Mouse (Mus musculus) liver, postnatal 0 days (tissue): ENCODE results near the gene Avp. TPM values are rescaled to one million over a fixed set of nuclear protein-coding genes. Genes with fewer than 3 reads are reported as not detected.

Experiments used
- ATAC-seq: fragments of 200-750 bp; cut with Nextera tagmentation; 2 replicates; pipeline ENCODE4 v1.8.0; 2017; ENCODE audit warnings: mild to moderate bottlenecking, moderate library complexity
- DNase-seq: peaks from one replicate; pipeline ENCODE4 v3.0.0-alpha.2; 2016
- H3K27ac ChIP-seq: fragments of 300-500 bp; sonication (generic); 2 replicates; pipeline ENCODE4 v1.5.1; 2014; ENCODE audit warnings: antibody characterized with exemption, moderate library complexity, mild to moderate bottlenecking, low read depth
- H3K27me3 ChIP-seq: fragments of 300-500 bp; sonication (generic); 2 replicates; pipeline ENCODE4 v1.6.1; 2014; ENCODE audit warnings: low read length, control low read depth, mixed read lengths; ENCODE audit not compliant: insufficient read depth
- H3K36me3 ChIP-seq: fragments of 300-500 bp; sonication (generic); replicated peaks from 2 replicates; pipeline ENCODE4 v1.6.1; 2014; ENCODE audit warnings: mild to moderate bottlenecking, control low read depth, low read length, moderate library complexity, mixed read lengths; ENCODE audit not compliant: insufficient read depth
- H3K4me1 ChIP-seq: fragments of 300-500 bp; sonication (generic); 2 replicates; pipeline ENCODE4 v1.6.1; 2014; ENCODE audit warnings: antibody characterized with exemption, mild to moderate bottlenecking, control low read depth; ENCODE audit not compliant: insufficient read depth
- H3K4me2 ChIP-seq: fragments of 300-500 bp; sonication (generic); 2 replicates; pipeline ENCODE4 v1.6.1; 2014; ENCODE audit warnings: low read depth, mild to moderate bottlenecking, low read length, moderate library complexity, mixed read lengths
- H3K4me3 ChIP-seq: fragments of 300-500 bp; sonication (generic); 2 replicates; pipeline ENCODE4 v1.5.1; 2014; ENCODE audit warnings: low read depth, low read length
- H3K9ac ChIP-seq: fragments of 300-500 bp; sonication (generic); replicated peaks from 2 replicates; pipeline ENCODE4 v1.6.1; 2014; ENCODE audit warnings: mild to moderate bottlenecking, moderate library complexity
- H3K9me3 ChIP-seq: fragments of 300-500 bp; sonication (generic); 2 replicates; pipeline ENCODE4 v1.6.1; 2016; ENCODE audit warnings: mild to moderate bottlenecking, control low read depth, low read length, mixed read lengths
- EP300 ChIP-seq: IDR thresholded peaks from 2 replicates; pipeline ENCODE4 v1.6.1; 2016; ENCODE audit warnings: antibody characterized with exemption, low read depth, mild to moderate bottlenecking
- WGBS: fragments of 180-500 bp; shearing (Covaris S2); extraction: QIAGEN DNeasy Blood & Tissue Kit; methylation state at CpG from one replicate; pipeline ENCODE4 v1.1.7; 2014; ENCODE audit not compliant: insufficient replicate concordance; 5-methylcytosine and 5-hydroxymethylcytosine counted together
- microRNA-seq: library from miRNA; unstranded; fragments of <30 nt; microRNA quantifications from one replicate; pipeline ENCODE4, GENCODE M21; 2016
- polyA plus RNA-seq: library from polyadenylated mRNA; unstranded; fragments of >200 nt; fragmentation: Nextera tagmentation; extraction: Ambion mirVana; gene quantifications from 2 replicates; pipeline ENCODE4 v1.2.1, GENCODE M21; 2015

The Avp gene
- polyA plus RNA-seq, 1 experiment from 2014 or later = not detected

DNA sequence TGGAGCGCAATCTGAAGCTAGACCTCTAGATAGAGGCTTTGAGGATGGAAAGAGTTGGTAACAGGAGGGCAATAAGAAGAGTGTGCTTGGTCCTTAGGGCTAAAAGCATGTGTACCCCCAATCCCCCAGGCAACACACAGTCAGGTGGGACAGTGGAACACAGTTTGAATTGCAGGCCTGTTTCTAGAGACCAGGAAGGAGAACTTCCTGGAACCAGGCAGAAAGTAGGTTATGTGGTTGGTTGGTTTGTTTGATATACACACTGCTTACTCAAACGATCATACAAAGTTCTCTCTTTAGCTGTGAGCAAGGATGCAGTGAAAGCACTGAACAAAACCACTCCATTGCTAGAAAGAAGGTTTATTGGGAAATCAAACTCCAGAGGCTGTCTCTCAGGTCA, 50.2 kb downstream of the Avp start:
- Histone ChIP-seq H3K9ac (no peak overlapping the region), H3K36me3 (peaks cover 28% of the 10 kb centered on the region), H3K27me3 (no peaks in the 10 kb centered on the region), H3K4me2 (no peak overlapping the region), H3K4me1 (no peaks in the 10 kb centered on the region), H3K4me3 (no peak overlapping the region), H3K9me3 (no peaks in the 10 kb centered on the region), H3K27ac (no peak overlapping the region)
- 65% methylated on average over 2 of the region's 2 CpGs for WGBS
- ATAC-seq (no peak), DNase-seq (no peak)
- no peak for TF ChIP-seq EP300

Small RNAs within 50 kb of the gene (microRNA-seq; reads per million reads assigned to microRNA genes)
- gene Gm23876 = not detected

Other genes starting within 250 kb of the Avp start
- 1.4 and 1.7 TPM in 2 replicates for gene Cpxm1, start 185.0 kb downstream of the Avp start, polyA plus RNA-seq
- gene Gm28372, start 177.3 kb downstream of the Avp start, polyA plus RNA-seq = not detected in 2 replicates
- gene 1700020A23Rik, start 177.3 kb downstream of the Avp start, polyA plus RNA-seq = not detected in 2 replicates
- not detected in 2 replicates for gene Tmem239, start 176.1 kb downstream of the Avp start, polyA plus RNA-seq
- gene Vps16, start 158.2 kb downstream of the Avp start, polyA plus RNA-seq = 19.4 and 22.8 TPM in 2 replicates
- gene Pced1a, start 157.9 kb downstream of the Avp start, polyA plus RNA-seq = 3.8 TPM in 2 replicates
- gene Ptpra, start 132.3 kb downstream of the Avp start, polyA plus RNA-seq = 18.4 and 18.7 TPM in 2 replicates
- 38.8 and 39.8 TPM in 2 replicates for gene Mrps26, start 18.8 kb downstream of the Avp start, polyA plus RNA-seq
- gene Oxt, start 6.4 kb downstream of the Avp start, polyA plus RNA-seq = not detected in 2 replicates
- gene Fastkd5, start 47.5 kb upstream of the Avp start, polyA plus RNA-seq = 5.9 and 7.2 TPM in 2 replicates
- 2.6 TPM in 2 replicates for gene Ubox5, start 47.5 kb upstream of the Avp start, polyA plus RNA-seq
- 1.2 TPM in 2 replicates for gene Lzts3, start 60.2 kb upstream of the Avp start, polyA plus RNA-seq
- gene Ddrgk1, start 82.1 kb upstream of the Avp start, polyA plus RNA-seq = 71.4 and 71.8 TPM in 2 replicates
- gene Itpa, start 85.1 kb upstream of the Avp start, polyA plus RNA-seq = 30.4 and 31.2 TPM in 2 replicates
- gene Slc4a11, start 115.0 kb upstream of the Avp start, polyA plus RNA-seq = not detected in 2 replicates